Mouse (Mus musculus) macrophage (primary cell): ENCODE data around the gene Gm17428. TPM values are rescaled to one million over a fixed set of nuclear protein-coding genes. Genes with fewer than 3 reads are reported as not detected.
"Not testable (repeated sequence)": the region's sequence is repeated elsewhere in the genome, so short reads cannot be mapped to it uniquely, and the experiment has no call there.

Experiments used
- H3K27ac ChIP-seq: fragments of 350-480 bp; formaldehyde crosslinking; 2 replicates; pipeline ENCODE4 v1.9.0; 2021
- H3K36me3 ChIP-seq: fragments of 350-480 bp; formaldehyde crosslinking; 2 replicates; pipeline ENCODE4 v1.9.0; 2021; ENCODE audit errors: inconsistent target
- H3K4me3 ChIP-seq: fragments of 350-480 bp; formaldehyde crosslinking; 2 replicates; pipeline ENCODE4 v1.9.0; 2021; ENCODE audit errors: inconsistent target
- H3K79me2 ChIP-seq: fragments of 350-480 bp; formaldehyde crosslinking; 2 replicates; pipeline ENCODE4 v1.9.0; 2021; ENCODE audit errors: inconsistent target
- WGBS: methylation state at CpG from one replicate; pipeline ENCODE4 v1.1.7; 2026; ENCODE audit warnings: inconsistent platforms; ENCODE audit not compliant: missing documents; 5-methylcytosine and 5-hydroxymethylcytosine counted together
- polyA plus RNA-seq: library from polyadenylated mRNA; stranded (reverse); fragments of 250-400 nt; gene quantifications from 3 replicates; pipeline ENCODE4 v1.2.4, GENCODE M21; 2018; ENCODE audit warnings: inconsistent platforms

Gene Gm17428
- polyA plus RNA-seq, 1 experiment from 2014 or later: not detected

- 91% methylated on average over 10 of the region's 10 CpGs for WGBS
These were observed 15.5 kb downstream of the Gm17428 start for GRCm38 (mm10) chr14:54992196-54992595.

GRCm38 (mm10) chr14:54993636-54994035 is 16.9 kb downstream of the Gm17428 start:
- no peak overlapping the region for H3K4me3 ChIP-seq
- H3K79me2 ChIP-seq: no peaks in the 10 kb centered on the region
- H3K27ac ChIP-seq: no peak overlapping the region
- H3K36me3 ChIP-seq: no peaks in the 10 kb centered on the region
- 63% methylated on average over 10 of the region's 10 CpGs for WGBS

More at GRCm38 (mm10) chr14:54992196-54992595, 15.5 kb downstream of the Gm17428 start:
- Histone ChIP-seq H3K36me3 (no peaks in the 10 kb centered on the region), H3K79me2 (no peaks in the 10 kb centered on the region), H3K4me3 (no peak overlapping the region), H3K27ac (no peak overlapping the region)

GRCm38 (mm10) chr14:54994136-54994868 is 17.6 kb downstream of the Gm17428 start, which contains the start of gene Myh7:
Gene Myh7, minus strand, starts transcription at chr14:54994626.
- WGBS: 72% methylated on average over 10 of the region's 11 CpGs
- Histone ChIP-seq H3K79me2 (no peaks in the 10 kb centered on the region), H3K4me3 (no peak within 1 kb of the TSS), H3K27ac (no peak within 1 kb of the TSS), H3K36me3 (no peaks in the 10 kb centered on the region)

- H3K36me3 ChIP-seq: no peaks in the 10 kb centered on the region
- no peaks in the 10 kb centered on the region for H3K79me2 ChIP-seq
- H3K4me3 ChIP-seq: no peak overlapping the region
- no peak overlapping the region for H3K27ac ChIP-seq
These were observed 18.1 kb downstream of the Gm17428 start for GRCm38 (mm10) chr14:54994869-54995186.

- Histone ChIP-seq H3K27ac (no peak overlapping the region), H3K36me3 (no peaks in the 10 kb centered on the region), H3K4me3 (no peak overlapping the region), H3K79me2 (no peaks in the 10 kb centered on the region)
- 85% methylated on average over 10 of the region's 14 CpGs for WGBS
These were observed 18.9 kb downstream of the Gm17428 start for GRCm38 (mm10) chr14:54995457-54996138.

- 88% methylated on average over 9 of the region's 9 CpGs for WGBS
These were observed 20.1 kb downstream of the Gm17428 start for GRCm38 (mm10) chr14:54996793-54997192.

GRCm38 (mm10) chr14:54997297-54997696 is 20.6 kb downstream of the Gm17428 start:
- no peaks in the 10 kb centered on the region for H3K36me3 ChIP-seq
- H3K27ac ChIP-seq: no peak overlapping the region
- no peaks in the 10 kb centered on the region for H3K79me2 ChIP-seq
- 90% methylated on average over 4 of the region's 4 CpGs for WGBS
- no peak overlapping the region for H3K4me3 ChIP-seq

More at GRCm38 (mm10) chr14:54996793-54997192, 20.1 kb downstream of the Gm17428 start:
- Histone ChIP-seq H3K27ac (no peak overlapping the region), H3K79me2 (no peaks in the 10 kb centered on the region), H3K4me3 (no peak overlapping the region), H3K36me3 (no peaks in the 10 kb centered on the region)

GRCm38 (mm10) chr14:54998680-54999079 is 21.9 kb downstream of the Gm17428 start:
- H3K79me2 ChIP-seq: no peaks in the 10 kb centered on the region
- no peak overlapping the region for H3K4me3 ChIP-seq
- no peak overlapping the region for H3K27ac ChIP-seq
- H3K36me3 ChIP-seq: no peaks in the 10 kb centered on the region

- not testable (repeated sequence) for H3K36me3 ChIP-seq, H3K4me3 ChIP-seq, H3K79me2 ChIP-seq, H3K27ac ChIP-seq
- WGBS: 93% methylated on average over 4 of the region's 5 CpGs
These were observed 23.1 kb downstream of the Gm17428 start for GRCm38 (mm10) chr14:54999868-55000267.

- no peak overlapping the region for H3K4me3 ChIP-seq
- H3K27ac ChIP-seq: no peak overlapping the region
- WGBS: 92% methylated on average over 6 of the region's 6 CpGs
- H3K36me3 ChIP-seq: no peaks in the 10 kb centered on the region
- H3K79me2 ChIP-seq: no peaks in the 10 kb centered on the region
These were observed 24.1 kb downstream of the Gm17428 start for GRCm38 (mm10) chr14:55000814-55001213.

- no peak overlapping the region for H3K4me3 ChIP-seq
- no peak overlapping the region for H3K27ac ChIP-seq
- WGBS: 95% methylated on average over 2 of the region's 2 CpGs
- H3K36me3 ChIP-seq: no peaks in the 10 kb centered on the region
- no peaks in the 10 kb centered on the region for H3K79me2 ChIP-seq
These were observed 24.7 kb downstream of the Gm17428 start for GRCm38 (mm10) chr14:55001446-55001845.

GRCm38 (mm10) chr14:55001938-55002686 is 25.4 kb downstream of the Gm17428 start:
- WGBS: 34% methylated on average over 12 of the region's 12 CpGs
- Histone ChIP-seq H3K79me2 (no peaks in the 10 kb centered on the region), H3K36me3 (no peaks in the 10 kb centered on the region), H3K4me3 (no peak overlapping the region), H3K27ac (no peak overlapping the region)

- H3K4me3 ChIP-seq: no peak overlapping the region
- H3K27ac ChIP-seq: no peak overlapping the region
- H3K79me2 ChIP-seq: no peaks in the 10 kb centered on the region
- no peaks in the 10 kb centered on the region for H3K36me3 ChIP-seq
- 51% methylated on average over 7 of the region's 7 CpGs for WGBS
These were observed 26.0 kb downstream of the Gm17428 start for GRCm38 (mm10) chr14:55002687-55003120.

- no peaks in the 10 kb centered on the region for H3K36me3 ChIP-seq
- H3K27ac ChIP-seq: no peak overlapping the region
- H3K4me3 ChIP-seq: no peak overlapping the region
- WGBS: 66% methylated on average over 18 of the region's 18 CpGs
- H3K79me2 ChIP-seq: no peaks in the 10 kb centered on the region
These were observed 27.4 kb downstream of the Gm17428 start for GRCm38 (mm10) chr14:55003878-55004855.
